Mouse (Mus musculus) lung, postnatal 25 days (tissue): ENCODE results near the gene Fbxl19.

ENCODE experiments used
- DNase-seq: peaks from one replicate; pipeline ENCODE4 v3.0.0; 2022; ENCODE audit warnings: low spot score

Fbxl19 gene

DNA sequence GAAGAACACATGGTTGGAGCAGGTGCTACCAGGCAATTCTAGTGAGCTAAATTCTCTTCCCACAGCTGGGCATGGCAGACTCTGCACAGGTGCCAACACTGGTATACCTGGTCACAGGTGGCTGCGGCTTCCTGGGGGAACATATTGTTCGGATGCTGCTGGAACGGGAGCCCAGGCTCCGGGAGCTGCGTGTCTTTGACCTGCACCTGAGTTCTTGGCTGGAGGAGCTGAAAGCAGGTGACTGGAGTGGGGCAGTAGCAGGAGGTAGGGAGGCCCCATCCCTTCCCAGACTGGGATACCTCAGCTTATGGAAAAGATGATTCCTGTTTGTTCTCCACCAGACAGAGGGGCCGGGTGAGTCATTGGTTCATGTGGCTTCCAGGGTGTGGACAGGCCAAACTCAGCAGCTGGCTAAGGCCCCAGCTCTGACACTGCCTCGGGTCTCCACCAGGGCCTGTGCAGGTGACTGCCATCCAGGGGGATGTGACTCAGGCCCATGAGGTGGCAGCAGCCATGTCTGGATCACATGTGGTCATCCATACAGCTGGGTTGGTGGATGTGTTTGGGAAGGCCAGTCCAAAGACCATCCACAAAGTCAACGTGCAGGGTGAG lies 56.8 kb downstream of the Fbxl19 start:
- no peak for DNase-seq

DNA sequence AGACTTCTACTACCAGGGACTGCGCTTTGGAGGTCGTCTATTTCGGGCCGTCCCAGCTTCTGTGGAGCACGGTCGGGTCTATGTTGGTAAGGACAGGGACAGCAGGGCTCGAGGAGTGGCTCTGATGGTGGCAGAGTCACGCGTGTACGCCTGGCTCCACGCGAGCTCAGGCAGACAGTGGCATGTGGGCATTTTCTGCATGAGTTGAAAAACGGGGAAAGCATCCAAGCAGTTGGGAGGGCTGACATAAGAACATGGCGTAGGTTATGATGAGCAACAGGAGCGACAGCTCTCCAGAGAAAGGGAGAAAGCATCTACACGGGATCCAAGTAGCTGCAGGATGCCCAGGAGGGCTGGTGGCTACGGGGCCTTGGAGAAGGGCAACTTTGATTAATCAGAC lies 58.0 kb downstream of the Fbxl19 start:
- no peak for DNase-seq

DNA sequence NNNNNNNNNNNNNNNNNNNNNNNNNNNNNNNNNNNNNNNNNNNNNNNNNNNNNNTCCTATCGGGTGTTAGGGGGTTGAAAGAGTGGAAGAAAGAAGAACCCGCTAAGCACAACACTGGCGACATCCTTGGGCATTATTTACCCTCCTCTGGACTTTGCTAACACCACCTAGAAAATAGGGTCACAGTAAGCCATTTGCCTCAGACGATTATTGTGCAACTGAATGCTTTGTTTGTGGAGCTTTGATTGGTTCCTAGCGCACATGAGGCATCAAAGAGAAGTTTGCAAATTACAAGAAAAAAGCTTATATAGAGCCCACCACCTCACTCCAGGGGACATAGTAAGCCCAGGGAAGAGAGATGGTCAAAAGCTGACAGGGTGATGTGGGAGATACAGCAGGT lies 64.5 kb downstream of the Fbxl19 start:
- DNase-seq, result no peak

- no peak for DNase-seq
Measured at GRCm38 (mm10) chr7:127809846-127810245, 65.5 kb downstream of the Fbxl19 start.

DNA sequence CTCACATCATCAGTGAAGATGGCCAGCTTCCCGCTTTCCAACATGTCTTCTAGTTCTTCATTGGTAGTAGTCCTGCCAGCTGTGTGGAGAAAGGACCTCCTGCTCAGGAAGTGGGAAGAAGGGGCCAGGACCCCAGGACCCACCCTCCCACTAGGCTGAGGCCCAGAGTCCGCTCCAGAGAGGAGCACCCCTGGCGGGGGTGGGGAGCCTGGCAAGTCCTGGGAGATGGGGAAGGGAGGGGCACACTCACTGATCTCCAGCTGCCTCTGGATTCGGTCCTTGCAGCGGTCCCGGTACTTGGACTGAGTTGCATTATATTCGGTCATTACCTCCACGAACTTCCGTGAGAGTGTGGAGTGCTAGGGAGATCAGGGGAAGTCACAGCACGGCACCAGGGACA lies 66.3 kb downstream of the Fbxl19 start:
- no peak for DNase-seq

- no peak for DNase-seq
Measured at GRCm38 (mm10) chr7:127811240-127811639, 66.9 kb downstream of the Fbxl19 start.

DNA sequence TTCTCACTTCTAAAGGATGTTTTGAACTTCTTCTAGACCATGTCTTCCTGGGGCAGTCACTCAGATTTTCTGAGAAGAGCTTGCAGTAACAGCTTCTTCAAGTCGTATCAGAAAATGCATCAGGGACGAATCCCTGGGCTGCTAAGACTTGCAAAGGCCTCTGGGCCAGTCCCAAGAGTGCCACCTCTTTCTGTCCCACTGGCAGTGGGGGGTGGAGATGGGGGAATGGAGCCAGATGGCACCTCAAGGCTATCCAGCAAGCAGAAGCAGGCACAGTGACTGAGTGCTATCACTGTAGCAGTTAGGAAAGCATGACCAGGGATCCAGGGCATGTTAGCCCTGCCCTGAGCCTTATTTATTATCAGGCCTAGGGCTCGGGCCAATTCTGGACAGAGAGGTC lies 67.9 kb downstream of the Fbxl19 start:
- no peak for DNase-seq

DNA sequence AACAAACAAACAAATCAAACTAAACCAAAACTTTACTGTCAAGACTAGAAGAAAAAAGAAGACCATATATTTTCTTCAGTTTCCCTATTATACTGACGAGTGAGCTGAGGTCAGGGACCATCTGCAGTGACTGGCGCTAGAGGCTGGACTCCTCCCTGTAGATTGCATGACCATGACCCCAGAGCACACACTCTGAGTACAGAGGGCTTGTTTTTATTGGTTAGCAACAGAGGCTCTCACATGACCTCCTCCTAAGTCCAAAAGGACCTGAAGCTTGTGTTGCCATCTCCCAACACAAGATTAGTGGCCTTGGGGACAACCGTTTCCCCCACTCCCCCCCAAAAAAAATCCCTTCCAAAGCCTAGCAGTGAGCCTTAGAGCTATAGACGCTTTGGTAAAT lies 69.5 kb downstream of the Fbxl19 start:
- DNase-seq, result no peak

GRCm38 (mm10) chr7:127814241-127814921 lies 70.0 kb downstream of the Fbxl19 start:
- DNase-seq, result peak; percentile 41

DNA sequence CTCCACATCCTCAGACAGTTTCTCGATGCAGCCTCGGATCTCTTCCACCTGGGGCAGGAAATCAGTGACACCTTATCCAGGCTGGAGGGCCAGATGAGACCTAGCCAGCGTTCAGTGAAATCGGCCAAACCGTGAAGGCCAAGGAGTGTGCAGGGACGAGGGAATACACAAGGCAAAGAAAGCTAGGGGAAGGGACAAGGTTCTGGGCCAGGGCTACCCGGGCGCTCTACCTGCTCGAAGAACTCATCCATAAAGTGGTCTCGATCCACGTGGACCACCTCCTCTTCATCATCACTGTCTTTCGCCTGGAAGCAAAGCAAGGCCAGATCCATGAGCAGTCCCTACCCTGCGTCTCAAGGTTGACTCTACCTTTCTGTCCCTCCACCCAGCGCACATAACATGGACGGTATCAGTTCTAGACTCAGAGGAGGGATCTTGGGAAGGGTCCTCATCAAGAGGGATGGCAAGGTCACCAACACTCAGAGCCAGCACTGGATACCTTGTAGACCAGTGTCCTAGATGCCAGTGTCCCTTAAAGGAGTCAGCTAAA lies 70.8 kb downstream of the Fbxl19 start:
- DNase-seq, result no peak

- peak; percentile 66 for DNase-seq
Measured at GRCm38 (mm10) chr7:127815954-127816821, 71.8 kb downstream of the Fbxl19 start.

GRCm38 (mm10) chr7:127817053-127817452 lies 72.7 kb downstream of the Fbxl19 start:
- no peak for DNase-seq

DNA sequence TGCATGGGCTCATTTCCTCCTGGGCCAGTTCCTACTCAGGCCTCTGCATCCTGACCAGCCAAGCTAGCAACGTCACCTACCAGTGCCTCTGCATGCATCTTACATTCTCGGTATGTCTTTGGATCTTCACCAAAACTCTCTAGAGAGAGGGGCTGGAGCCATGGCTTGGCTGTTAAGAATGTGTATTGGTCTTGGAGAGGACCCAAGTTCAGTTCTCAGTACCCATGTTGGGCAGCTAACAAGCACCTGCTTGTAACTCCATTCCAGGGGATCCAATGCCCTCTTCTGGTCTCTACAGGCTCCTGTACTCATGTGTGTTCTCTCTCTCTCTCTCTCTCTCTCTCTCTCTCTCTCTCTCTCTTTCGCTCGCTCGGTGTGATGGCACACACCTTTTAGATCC lies 73.4 kb downstream of the Fbxl19 start:
- no peak for DNase-seq
